Mouse (Mus musculus) brain, adult 2 months (tissue): ENCODE measurements around the gene Pou5f1.

Experiments
- DNase-seq: peaks from one replicate; pipeline ENCODE4 v3.0.0; 2011; ENCODE audit warnings: low read depth, low spot score

Pou5f1 gene

GRCm38 (mm10) chr17:35550143-35550494, 44.3 kb downstream of the Pou5f1 start:
- DNase-seq, result no peak

GRCm38 (mm10) chr17:35550871-35551270, 45.1 kb downstream of the Pou5f1 start:
- DNase-seq, result no peak

GRCm38 (mm10) chr17:35551881-35552414, 46.1 kb downstream of the Pou5f1 start, which contains the start of gene Cdsn:
Gene Cdsn (plus strand): TSS chr17:35552128.
- DNase-seq, result no peak

- DNase-seq, result no peak
Observed at GRCm38 (mm10) chr17:35554321-35554720, 48.5 kb downstream of the Pou5f1 start.

GRCm38 (mm10) chr17:35554761-35555397, 49.1 kb downstream of the Pou5f1 start:
- DNase-seq, result no peak

- DNase-seq, result no peak
Observed at GRCm38 (mm10) chr17:35556186-35556765, 50.5 kb downstream of the Pou5f1 start.

- DNase-seq, result peak; percentile 66
Observed at GRCm38 (mm10) chr17:35556812-35557211, 51.0 kb downstream of the Pou5f1 start.

GRCm38 (mm10) chr17:35557351-35557750, 51.5 kb downstream of the Pou5f1 start:
- DNase-seq, result peak; percentile 24

- no peak for DNase-seq
Observed at GRCm38 (mm10) chr17:35558216-35558615, 52.4 kb downstream of the Pou5f1 start.
